Mouse (Mus musculus) frontal cortex, adult 2 months (tissue): ENCODE measurements around the gene Spata17. TPM values are rescaled to one million over a fixed set of nuclear protein-coding genes. Genes with fewer than 3 reads are reported as not detected.

Source experiments
- DNase-seq, 2 experiments: peaks; one replicate each; pipeline ENCODE4 v3.0.0; 2022; ENCODE audit warnings: low spot score in 1 of 2; ENCODE audit errors: extremely low spot score in 1 of 2
- polyA plus RNA-seq: library from polyadenylated mRNA; depleted of rRNA; stranded (reverse); fragments of >200 nt; gene quantifications from 2 replicates; pipeline ENCODE4 v1.2.3, GENCODE M21; 2012; rRNA removed

The Spata17 gene
- polyA plus RNA-seq, result 0.65 and 0.92 TPM in 2 replicates

GRCm38 (mm10) chr1:187215181-187216116 lies at the start of gene Spata17, which contains the start of gene Gpatch2:
Spata17 (minus strand) TSS chr1:187215465.
Gpatch2 (plus strand) TSS chr1:187215508.
- DNase-seq, result peak; percentile 17 to 80

- DNase-seq, result no peak
Observed at GRCm38 (mm10) chr1:187258756-187259155, 43.5 kb upstream of the Spata17 start.

- peak in 1 of 2 experiments; percentile 10 for DNase-seq
Observed at GRCm38 (mm10) chr1:187250741-187251262, 35.5 kb upstream of the Spata17 start.

GRCm38 (mm10) chr1:187244734-187245133 lies 29.5 kb upstream of the Spata17 start:
- DNase-seq, result no peak

GRCm38 (mm10) chr1:187241329-187241728 lies 26.1 kb upstream of the Spata17 start:
- DNase-seq, result no peak

GRCm38 (mm10) chr1:187240304-187240703 lies 25.0 kb upstream of the Spata17 start:
- no peak for DNase-seq

GRCm38 (mm10) chr1:187238061-187238460 lies 22.8 kb upstream of the Spata17 start:
- DNase-seq, result no peak

GRCm38 (mm10) chr1:187236296-187236695 lies 21.0 kb upstream of the Spata17 start:
- DNase-seq, result no peak

- DNase-seq, result no peak
Observed at GRCm38 (mm10) chr1:187235161-187235560, 19.9 kb upstream of the Spata17 start.

GRCm38 (mm10) chr1:187232996-187233615 lies 17.8 kb upstream of the Spata17 start:
- DNase-seq, result no peak

- no peak for DNase-seq
Observed at GRCm38 (mm10) chr1:187232196-187232955, 17.1 kb upstream of the Spata17 start.

GRCm38 (mm10) chr1:187230255-187230654 lies 15.0 kb upstream of the Spata17 start:
- DNase-seq, result no peak

- no peak for DNase-seq
Observed at GRCm38 (mm10) chr1:187228414-187229146, 13.3 kb upstream of the Spata17 start.

- DNase-seq, result no peak
Observed at GRCm38 (mm10) chr1:187226328-187227025, 11.2 kb upstream of the Spata17 start.

- no peak for DNase-seq
Observed at GRCm38 (mm10) chr1:187220756-187221155, 5.5 kb upstream of the Spata17 start.

GRCm38 (mm10) chr1:187216620-187217410 lies 1.6 kb upstream of the Spata17 start:
- no peak for DNase-seq

GRCm38 (mm10) chr1:187210736-187211135 lies 4.5 kb downstream of the Spata17 start:
- no peak for DNase-seq

GRCm38 (mm10) chr1:187209496-187209895 lies 5.8 kb downstream of the Spata17 start:
- DNase-seq, result no peak

GRCm38 (mm10) chr1:187205506-187205905 lies 9.8 kb downstream of the Spata17 start:
- no peak for DNase-seq
